Mouse (Mus musculus) liver, postnatal 0 days (tissue): Measurements from ENCODE around the gene Nipsnap3b. TPM values are rescaled to one million over a fixed set of nuclear protein-coding genes. Genes with fewer than 3 reads are reported as not detected.

Source experiments
- ATAC-seq: fragments of 200-750 bp; cut with Nextera tagmentation; 2 replicates; pipeline ENCODE4 v1.8.0; 2017; ENCODE audit warnings: mild to moderate bottlenecking, moderate library complexity
- DNase-seq: peaks from one replicate; pipeline ENCODE4 v3.0.0-alpha.2; 2016
- H3K27ac ChIP-seq: fragments of 300-500 bp; sonication (generic); 2 replicates; pipeline ENCODE4 v1.5.1; 2014; ENCODE audit warnings: antibody characterized with exemption, moderate library complexity, mild to moderate bottlenecking, low read depth
- H3K27me3 ChIP-seq: fragments of 300-500 bp; sonication (generic); 2 replicates; pipeline ENCODE4 v1.6.1; 2014; ENCODE audit warnings: low read length, control low read depth, mixed read lengths; ENCODE audit not compliant: insufficient read depth
- H3K36me3 ChIP-seq: fragments of 300-500 bp; sonication (generic); replicated peaks from 2 replicates; pipeline ENCODE4 v1.6.1; 2014; ENCODE audit warnings: mild to moderate bottlenecking, control low read depth, low read length, moderate library complexity, mixed read lengths; ENCODE audit not compliant: insufficient read depth
- H3K4me1 ChIP-seq: fragments of 300-500 bp; sonication (generic); 2 replicates; pipeline ENCODE4 v1.6.1; 2014; ENCODE audit warnings: antibody characterized with exemption, mild to moderate bottlenecking, control low read depth; ENCODE audit not compliant: insufficient read depth
- H3K4me2 ChIP-seq: fragments of 300-500 bp; sonication (generic); 2 replicates; pipeline ENCODE4 v1.6.1; 2014; ENCODE audit warnings: low read depth, mild to moderate bottlenecking, low read length, moderate library complexity, mixed read lengths
- H3K4me3 ChIP-seq: fragments of 300-500 bp; sonication (generic); 2 replicates; pipeline ENCODE4 v1.5.1; 2014; ENCODE audit warnings: low read depth, low read length
- H3K9ac ChIP-seq: fragments of 300-500 bp; sonication (generic); replicated peaks from 2 replicates; pipeline ENCODE4 v1.6.1; 2014; ENCODE audit warnings: mild to moderate bottlenecking, moderate library complexity
- H3K9me3 ChIP-seq: fragments of 300-500 bp; sonication (generic); 2 replicates; pipeline ENCODE4 v1.6.1; 2016; ENCODE audit warnings: mild to moderate bottlenecking, control low read depth, low read length, mixed read lengths
- CTCF ChIP-seq: sonication (generic); IDR thresholded peaks from 2 replicates; pipeline ENCODE4 v1.5.1; 2016; ENCODE audit warnings: antibody characterized with exemption, low read depth
- EP300 ChIP-seq: IDR thresholded peaks from 2 replicates; pipeline ENCODE4 v1.6.1; 2016; ENCODE audit warnings: antibody characterized with exemption, low read depth, mild to moderate bottlenecking
- WGBS: fragments of 180-500 bp; shearing (Covaris S2); extraction: QIAGEN DNeasy Blood & Tissue Kit; methylation state at CpG from one replicate; pipeline ENCODE4 v1.1.7; 2014; ENCODE audit not compliant: insufficient replicate concordance; 5-methylcytosine and 5-hydroxymethylcytosine counted together
- polyA plus RNA-seq: library from polyadenylated mRNA; unstranded; fragments of >200 nt; fragmentation: Nextera tagmentation; extraction: Ambion mirVana; gene quantifications from 2 replicates; pipeline ENCODE4 v1.2.1, GENCODE M21; 2015

Nipsnap3b gene
- 145 TPM in 2 replicates for polyA plus RNA-seq

- Histone ChIP-seq H3K9me3 (no peaks in the 10 kb centered on the region; the same call in 1 of the 2 replicates), H3K27ac (peak within 1 kb of the TSS; percentile 95), H3K4me2 (peak within 1 kb of the TSS; percentile 83), H3K27me3 (no peaks in the 10 kb centered on the region), H3K36me3 (peaks cover 18% of the 10 kb centered on the region), H3K4me3 (peak within 1 kb of the TSS; percentile 78), H3K4me1 (peaks cover 9% of the 10 kb centered on the region), H3K9ac (peak within 1 kb of the TSS; percentile 76)
- under 1% methylated on average over 60 of the region's 63 CpGs for WGBS
- TF ChIP-seq CTCF (no peak), EP300 (0 out of 2 replicates have a peak, but pooled peaks have one; percentile 16)
- peak; percentile 99 for DNase-seq
- ATAC-seq: peak; percentile 94
Measured at GRCm38 (mm10) chr4:53011732-53012361, at the start of gene Nipsnap3b. Nipsnap3b (plus strand) TSS chr4:53011880.

DNA sequence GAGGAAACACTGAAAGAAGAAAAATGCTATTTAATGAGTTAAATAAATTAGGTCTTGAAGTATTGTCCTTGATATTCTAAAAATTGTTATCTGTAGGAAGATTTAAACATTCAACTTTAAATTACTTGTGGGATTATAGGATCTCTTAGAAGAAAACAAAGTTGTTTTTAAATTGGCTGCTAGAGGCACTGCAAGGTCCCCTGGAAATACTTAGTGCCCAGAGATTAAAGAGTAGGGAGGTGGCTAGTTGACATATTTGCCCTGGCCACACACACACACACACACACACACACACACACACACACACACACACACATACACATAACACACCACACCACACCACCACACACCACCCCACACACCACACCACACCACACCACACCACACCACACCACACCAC is 47.4 kb upstream of the Nipsnap3b start, which contains the start of gene Olfr270:
Gene Olfr270 (plus strand): TSS at position 301 of the 400 bp plus-strand sequence.
- TF ChIP-seq CTCF (no peak), EP300 (no peak)
- no peaks in the 10 kb centered on the region for H3K4me1 ChIP-seq
- no peaks in the 10 kb centered on the region for H3K27me3 ChIP-seq

GRCm38 (mm10) chr4:52985216-52985615 is 26.5 kb upstream of the Nipsnap3b start:
- 68% methylated on average over 2 of the region's 2 CpGs for WGBS
- no peak overlapping the region for H3K9ac ChIP-seq
- no peak overlapping the region for H3K27ac ChIP-seq
- H3K27me3 ChIP-seq: no peaks in the 10 kb centered on the region
- DNase-seq (no peak), ATAC-seq (no peak; the same call in 1 of the 2 replicates)
- no peaks in the 10 kb centered on the region for H3K36me3 ChIP-seq
- TF ChIP-seq CTCF: peak; percentile 61
- no peak for TF ChIP-seq EP300
- peaks cover 2% of the 10 kb centered on the region; the same call in 1 of the 2 replicates for H3K9me3 ChIP-seq
- no peak overlapping the region for H3K4me2 ChIP-seq
- no peaks in the 10 kb centered on the region for H3K4me1 ChIP-seq
- no peak overlapping the region for H3K4me3 ChIP-seq

More for the DNA sequence above, 47.4 kb upstream of the Nipsnap3b start, which contains the start of gene Olfr270:
- ATAC-seq: no peak
- H3K9ac ChIP-seq: no peak within 1 kb of the TSS
- H3K4me3 ChIP-seq: no peak within 1 kb of the TSS
- no peak within 1 kb of the TSS for H3K27ac ChIP-seq
- H3K36me3 ChIP-seq: no peaks in the 10 kb centered on the region
- H3K4me2 ChIP-seq: no peak within 1 kb of the TSS
- DNase-seq: no peak
- H3K9me3 ChIP-seq: no peaks in the 10 kb centered on the region

GRCm38 (mm10) chr4:52986266-52986665 is 25.4 kb upstream of the Nipsnap3b start:
- 66% methylated on average over 2 of the region's 2 CpGs for WGBS
- Histone ChIP-seq H3K36me3 (no peaks in the 10 kb centered on the region), H3K9me3 (peaks cover 5% of the 10 kb centered on the region; the same call in 1 of the 2 replicates), H3K4me1 (no peaks in the 10 kb centered on the region), H3K9ac (no peak overlapping the region), H3K27ac (no peak overlapping the region), H3K4me2 (no peak overlapping the region), H3K4me3 (no peak overlapping the region), H3K27me3 (no peaks in the 10 kb centered on the region)
- TF ChIP-seq CTCF (no peak), EP300 (no peak)
- ATAC-seq (no peak), DNase-seq (no peak)

DNA sequence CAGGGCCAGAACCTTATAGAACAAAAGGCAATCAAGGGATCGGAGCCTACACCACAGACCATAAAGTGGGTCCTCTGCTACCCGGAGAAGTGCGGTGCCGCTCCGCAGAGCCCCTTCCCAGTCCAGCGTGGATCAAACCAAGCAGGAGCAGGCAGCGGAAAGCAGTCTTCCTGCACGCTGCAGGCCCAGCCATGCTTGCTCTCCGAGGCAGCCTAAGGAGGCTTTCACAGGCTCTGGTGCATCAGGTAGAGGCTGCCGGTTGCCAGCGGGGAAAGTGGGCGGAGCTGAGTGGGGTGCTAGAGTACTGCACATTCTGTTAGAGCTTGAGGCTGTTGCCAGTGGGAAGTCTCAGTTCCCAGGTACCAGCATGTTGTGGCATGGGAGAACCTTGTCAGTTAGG is 22.4 kb upstream of the Nipsnap3b start, which contains the start of gene Nipsnap3a:
Gene Nipsnap3a (plus strand): TSS at position 25 of the 400 bp plus-strand sequence.
- no peak for DNase-seq
- Histone ChIP-seq H3K9me3 (peaks cover 5% of the 10 kb centered on the region; the same call in 1 of the 2 replicates), H3K4me2 (no peak within 1 kb of the TSS), H3K36me3 (no peaks in the 10 kb centered on the region), H3K9ac (no peak within 1 kb of the TSS), H3K27me3 (no peaks in the 10 kb centered on the region), H3K4me1 (no peaks in the 10 kb centered on the region), H3K27ac (no peak within 1 kb of the TSS), H3K4me3 (no peak within 1 kb of the TSS)
- no peak for TF ChIP-seq CTCF
- no peak for TF ChIP-seq EP300
- 40% methylated on average over 12 of the region's 12 CpGs for WGBS
- no peak for ATAC-seq

GRCm38 (mm10) chr4:52999449-52999848 is 12.2 kb upstream of the Nipsnap3b start:
- Histone ChIP-seq H3K27ac (no peak overlapping the region), H3K4me3 (no peak overlapping the region), H3K9me3 (no peaks in the 10 kb centered on the region), H3K9ac (no peak overlapping the region), H3K27me3 (no peaks in the 10 kb centered on the region), H3K36me3 (no peaks in the 10 kb centered on the region), H3K4me1 (no peaks in the 10 kb centered on the region), H3K4me2 (no peak overlapping the region)
- 86% methylated on average over 6 of the region's 6 CpGs for WGBS
- ATAC-seq (no peak), DNase-seq (no peak)
- no peak for TF ChIP-seq CTCF
- TF ChIP-seq EP300: no peak
